Mouse (Mus musculus) stomach, embryonic 16.5 days (tissue): ENCODE measurements at regions not wholly inside any gene's neighbourhood (a gene's known extent, or its start where the extent isn't known, plus 50 kb on each side); places are given as distances from the start of the nearest gene placed in this dataset.

Experiments used
- ATAC-seq: fragments of 200-750 bp; cut with Nextera tagmentation; 2 replicates; pipeline ENCODE4 v1.8.0; 2017; ENCODE audit warnings: moderate number of reproducible peaks, moderate TSS enrichment; ENCODE audit not compliant: insufficient read depth, low FRiP score
- H3K27ac ChIP-seq: fragments of 300-500 bp; sonication (generic); 2 replicates; pipeline ENCODE4 v1.5.1; 2014; ENCODE audit warnings: low read length
- H3K27me3 ChIP-seq: fragments of 300-500 bp; sonication (generic); 2 replicates; pipeline ENCODE4 v1.6.1; 2014; ENCODE audit warnings: low read length, control low read depth, mixed read lengths; ENCODE audit not compliant: control insufficient read depth, insufficient read depth
- H3K36me3 ChIP-seq: fragments of 300-500 bp; sonication (generic); 2 replicates; pipeline ENCODE4 v1.6.1; 2014; ENCODE audit warnings: low read length; ENCODE audit not compliant: control insufficient read depth, insufficient read depth
- H3K4me1 ChIP-seq: fragments of 300-500 bp; sonication (generic); 2 replicates; pipeline ENCODE4 v1.6.1; 2014; ENCODE audit warnings: low read length, control low read depth, mixed read lengths; ENCODE audit not compliant: control insufficient read depth, insufficient read depth
- H3K4me2 ChIP-seq: fragments of 300-500 bp; sonication (generic); 2 replicates; pipeline ENCODE4 v1.6.1; 2014; ENCODE audit warnings: low read depth, low read length, mixed read lengths
- H3K4me3 ChIP-seq: fragments of 300-500 bp; sonication (generic); replicated peaks from 2 replicates; pipeline ENCODE4 v1.5.1; 2014; ENCODE audit warnings: mild to moderate bottlenecking, low read length
- H3K9ac ChIP-seq: fragments of 300-500 bp; sonication (generic); 2 replicates; pipeline ENCODE4 v1.6.1; 2014; ENCODE audit warnings: low read length
- H3K9me3 ChIP-seq: fragments of 300-500 bp; sonication (generic); replicated peaks from 2 replicates; pipeline ENCODE4 v1.6.1; 2016; ENCODE audit warnings: low read length, control low read depth; ENCODE audit not compliant: control insufficient read depth
- WGBS: fragments of 180-500 bp; shearing (Covaris S2); extraction: QIAGEN DNeasy Blood & Tissue Kit; methylation state at CpG from one replicate; pipeline ENCODE4 v1.1.7; 2014; 5-methylcytosine and 5-hydroxymethylcytosine counted together

- Histone ChIP-seq H3K9ac (no peak overlapping the region), H3K4me3 (no peak overlapping the region), H3K36me3 (no peaks in the 10 kb centered on the region), H3K4me1 (peaks cover 19% of the 10 kb centered on the region), H3K4me2 (no peak overlapping the region), H3K27me3 (no peaks in the 10 kb centered on the region), H3K9me3 (no peaks in the 10 kb centered on the region), H3K27ac (peak overlapping the region; percentile 14)
- ATAC-seq: no peak
- 74% methylated on average over 20 of the region's 20 CpGs for WGBS
Measured at GRCm38 (mm10) chr12:79864346-79865178, 248.3 kb downstream of the Zfp36l1 start.
